Mouse (Mus musculus) heart, embryonic 15.5 days (tissue): ENCODE results near the gene Tnxb. TPM values are rescaled to one million over a fixed set of nuclear protein-coding genes. Genes with fewer than 3 reads are reported as not detected.
"Not testable (repeated sequence)": the region's sequence is repeated elsewhere in the genome, so short reads cannot be mapped to it uniquely, and the experiment has no call there.

ENCODE experiments used
- ATAC-seq: fragments of 200-750 bp; cut with Nextera tagmentation; replicated peaks from 2 replicates; pipeline ENCODE4 v1.8.0; 2017; ENCODE audit warnings: low read depth, moderate TSS enrichment; ENCODE audit not compliant: insufficient number of reproducible peaks, insufficient read depth, low FRiP score
- H3K27ac ChIP-seq: fragments of 300-500 bp; sonication (generic); 2 replicates; pipeline ENCODE4 v1.5.1; 2015; ENCODE audit warnings: mild to moderate bottlenecking, inconsistent platforms
- H3K27me3 ChIP-seq: fragments of 300-500 bp; sonication (generic); 2 replicates; pipeline ENCODE4 v1.6.1; 2015; ENCODE audit warnings: inconsistent platforms
- H3K36me3 ChIP-seq: fragments of 300-500 bp; sonication (generic); 2 replicates; pipeline ENCODE4 v1.6.1; 2015; ENCODE audit warnings: mild to moderate bottlenecking, inconsistent platforms
- H3K4me1 ChIP-seq: fragments of 300-500 bp; sonication (generic); replicated peaks from 2 replicates; pipeline ENCODE4 v1.6.1; 2015; ENCODE audit warnings: inconsistent platforms
- H3K4me2 ChIP-seq: fragments of 300-500 bp; sonication (generic); 2 replicates; pipeline ENCODE4 v1.6.1; 2015; ENCODE audit warnings: inconsistent platforms, mild to moderate bottlenecking, moderate library complexity
- H3K4me3 ChIP-seq: fragments of 300-500 bp; sonication (generic); 2 replicates; pipeline ENCODE4 v1.5.1; 2015; ENCODE audit warnings: mild to moderate bottlenecking, inconsistent platforms
- H3K9ac ChIP-seq: fragments of 300-500 bp; sonication (generic); 2 replicates; pipeline ENCODE4 v1.6.1; 2015; ENCODE audit warnings: mild to moderate bottlenecking, inconsistent platforms
- H3K9me3 ChIP-seq: fragments of 300-500 bp; sonication (generic); replicated peaks from 2 replicates; pipeline ENCODE4 v1.6.1; 2016; ENCODE audit warnings: inconsistent platforms
- WGBS: fragments of 180-500 bp; shearing (Covaris S2); methylation state at CpG from one replicate; pipeline ENCODE4 v1.1.7; 2015; ENCODE audit warnings: mixed read lengths; 5-methylcytosine and 5-hydroxymethylcytosine counted together
- polyA plus RNA-seq: library from polyadenylated mRNA; unstranded; fragments of >200 nt; fragmentation: Nextera tagmentation; extraction: Ambion mirVana; gene quantifications from 2 replicates; pipeline ENCODE4 v1.2.1, GENCODE M21; 2015

The Tnxb gene
- polyA plus RNA-seq, 1 experiment from 2014 or later = 2.3 TPM

GRCm38 (mm10) chr17:34715451-34715850 is 45.1 kb downstream of the Tnxb start:
- 77% methylated on average over 6 of the region's 7 CpGs for whole genome bisulfite sequencing
- ATAC-seq, H3K27ac ChIP-seq, H3K27me3 ChIP-seq, H3K9me3 ChIP-seq, H3K36me3 ChIP-seq, H3K9ac ChIP-seq, H3K4me3 ChIP-seq, H3K4me1 ChIP-seq, H3K4me2 ChIP-seq: not testable (repeated sequence)

- H3K27me3 ChIP-seq = peaks cover 7% of the 10 kb centered on the region; the same call in 1 of the 2 replicates
- no peak overlapping the region for H3K27ac ChIP-seq
- no peak for ATAC-seq
- no peak overlapping the region for H3K4me3 ChIP-seq
- H3K9ac ChIP-seq = no peak overlapping the region
- 79% methylated on average over 15 of the region's 15 CpGs for WGBS
- H3K4me1 ChIP-seq = no peaks in the 10 kb centered on the region
- H3K4me2 ChIP-seq = no peak overlapping the region
- no peaks in the 10 kb centered on the region for H3K36me3 ChIP-seq
- H3K9me3 ChIP-seq = no peaks in the 10 kb centered on the region
Observed at GRCm38 (mm10) chr17:34716247-34716646, 45.9 kb downstream of the Tnxb start.

GRCm38 (mm10) chr17:34717401-34717800 is 47.1 kb downstream of the Tnxb start:
- 85% methylated on average over 11 of the region's 11 CpGs for WGBS
- Histone ChIP-seq H3K9me3 (no peaks in the 10 kb centered on the region), H3K4me2 (no peak overlapping the region), H3K4me3 (no peak overlapping the region), H3K36me3 (no peaks in the 10 kb centered on the region), H3K4me1 (no peaks in the 10 kb centered on the region), H3K9ac (no peak overlapping the region), H3K27me3 (peaks cover 7% of the 10 kb centered on the region; the same call in 1 of the 2 replicates), H3K27ac (no peak overlapping the region)
- ATAC-seq = no peak

GRCm38 (mm10) chr17:34719886-34720285 is 49.6 kb downstream of the Tnxb start:
- H3K27me3 ChIP-seq, H3K9ac ChIP-seq, H3K9me3 ChIP-seq, H3K36me3 ChIP-seq, ATAC-seq, H3K4me3 ChIP-seq, H3K27ac ChIP-seq, H3K4me1 ChIP-seq, H3K4me2 ChIP-seq: not testable (repeated sequence)
- WGBS = 70% methylated on average over 8 of the region's 8 CpGs

GRCm38 (mm10) chr17:34722238-34722637 is 51.9 kb downstream of the Tnxb start:
- not testable (repeated sequence) for ATAC-seq, H3K4me3 ChIP-seq, H3K36me3 ChIP-seq, H3K4me1 ChIP-seq, H3K9me3 ChIP-seq, H3K27me3 ChIP-seq, H3K27ac ChIP-seq, H3K9ac ChIP-seq, H3K4me2 ChIP-seq
- WGBS = 83% methylated on average over 4 of the region's 4 CpGs

- H3K9ac ChIP-seq = no peak overlapping the region
- WGBS = 73% methylated on average over 4 of the region's 4 CpGs
- no peaks in the 10 kb centered on the region for H3K4me1 ChIP-seq
- no peak overlapping the region for H3K27ac ChIP-seq
- ATAC-seq = no peak
- H3K4me2 ChIP-seq = no peak overlapping the region
- H3K36me3 ChIP-seq = no peaks in the 10 kb centered on the region
- no peaks in the 10 kb centered on the region; the same call in 1 of the 2 replicates for H3K9me3 ChIP-seq
- no peak overlapping the region for H3K4me3 ChIP-seq
- no peaks in the 10 kb centered on the region for H3K27me3 ChIP-seq
Observed at GRCm38 (mm10) chr17:34723066-34723465, 52.7 kb downstream of the Tnxb start.

GRCm38 (mm10) chr17:34727887-34728286 is 57.6 kb downstream of the Tnxb start:
- H3K4me3 ChIP-seq = no peak overlapping the region
- H3K27ac ChIP-seq = no peak overlapping the region
- no peak overlapping the region for H3K4me2 ChIP-seq
- no peaks in the 10 kb centered on the region for H3K4me1 ChIP-seq
- H3K27me3 ChIP-seq = no peaks in the 10 kb centered on the region
- WGBS = 78% methylated on average over 2 of the region's 2 CpGs
- H3K9ac ChIP-seq = no peak overlapping the region
- no peaks in the 10 kb centered on the region; the same call in 1 of the 2 replicates for H3K9me3 ChIP-seq
- no peaks in the 10 kb centered on the region for H3K36me3 ChIP-seq
- no peak for ATAC-seq

GRCm38 (mm10) chr17:34729155-34729554 is 58.8 kb downstream of the Tnxb start:
- H3K27me3 ChIP-seq, H3K36me3 ChIP-seq, H3K4me2 ChIP-seq, H3K4me1 ChIP-seq, H3K9ac ChIP-seq, H3K27ac ChIP-seq, H3K4me3 ChIP-seq, ATAC-seq, H3K9me3 ChIP-seq: not testable (repeated sequence)
- WGBS = 69% methylated on average over 11 of the region's 11 CpGs

- H3K4me3 ChIP-seq, ATAC-seq, H3K4me2 ChIP-seq, H3K27me3 ChIP-seq, H3K9ac ChIP-seq, H3K36me3 ChIP-seq, H3K4me1 ChIP-seq, H3K27ac ChIP-seq, H3K9me3 ChIP-seq: not testable (repeated sequence)
- 79% methylated on average over 12 of the region's 12 CpGs for whole genome bisulfite sequencing
Observed at GRCm38 (mm10) chr17:34729779-34730553, 59.6 kb downstream of the Tnxb start.

- 76% methylated on average over 5 of the region's 5 CpGs for WGBS
- not testable (repeated sequence) for H3K27me3 ChIP-seq, ATAC-seq
Observed at GRCm38 (mm10) chr17:34737466-34737865, 67.1 kb downstream of the Tnxb start.

GRCm38 (mm10) chr17:34739708-34740107 is 69.4 kb downstream of the Tnxb start:
- ATAC-seq, H3K27ac ChIP-seq, H3K4me1 ChIP-seq, H3K9me3 ChIP-seq, H3K4me2 ChIP-seq, H3K27me3 ChIP-seq, H3K9ac ChIP-seq, H3K36me3 ChIP-seq, H3K4me3 ChIP-seq: not testable (repeated sequence)
- 75% methylated on average over 7 of the region's 7 CpGs for WGBS

More at GRCm38 (mm10) chr17:34737466-34737865, 67.1 kb downstream of the Tnxb start:
- not testable (repeated sequence) for H3K9ac ChIP-seq, H3K9me3 ChIP-seq, H3K4me1 ChIP-seq, H3K27ac ChIP-seq, H3K36me3 ChIP-seq, H3K4me2 ChIP-seq, H3K4me3 ChIP-seq

GRCm38 (mm10) chr17:34740280-34740679 is 69.9 kb downstream of the Tnxb start:
- H3K4me1 ChIP-seq = no peaks in the 10 kb centered on the region

More at GRCm38 (mm10) chr17:34740280-34740679, 69.9 kb downstream of the Tnxb start:
- no peak overlapping the region for H3K4me2 ChIP-seq
- no peak overlapping the region for H3K9ac ChIP-seq
- H3K27me3 ChIP-seq = no peaks in the 10 kb centered on the region
- no peak overlapping the region for H3K27ac ChIP-seq
- ATAC-seq = no peak
- no peak overlapping the region for H3K4me3 ChIP-seq
- no peaks in the 10 kb centered on the region for H3K9me3 ChIP-seq
- no peaks in the 10 kb centered on the region for H3K36me3 ChIP-seq
- WGBS = 64% methylated on average over 4 of the region's 4 CpGs
